Mouse (Mus musculus) cerebellum, adult 2 months (tissue): ENCODE results near the gene Aurkb.

Experiments used
- CTCF ChIP-seq: fragments of 200-500 bp; IDR thresholded peaks from 2 replicates; pipeline ENCODE4 v1.5.1; 2011; ENCODE audit warnings: low read depth, mild to moderate bottlenecking, control low read depth, low read length, moderate library complexity, borderline replicate concordance; ENCODE audit not compliant: insufficient read depth
- POLR2A ChIP-seq: fragments of 200-500 bp; IDR thresholded peaks from 2 replicates; pipeline ENCODE4 v1.6.1; 2011; ENCODE audit warnings: low read length, control low read depth, borderline replicate concordance; ENCODE audit not compliant: insufficient read depth

GRCm38 (mm10) chr11:69066956-69067355 is 21.5 kb downstream of the Aurkb start:
- peak; percentile 79 for TF ChIP-seq CTCF
- no peak for TF ChIP-seq POLR2A
